Mouse (Mus musculus) T-helper 2 cell (primary cell): ENCODE measurements around the gene Macrod2.

Source experiments
- in situ Hi-C: fragments of 300-600 bp; cut with MboI, MseI; formaldehyde crosslinking; loops from one replicate; pipeline ENCODE4 v1.15.1; 2025; ENCODE audit warnings: high pct_unique_total_duplicates

Macrod2 gene

DNA sequence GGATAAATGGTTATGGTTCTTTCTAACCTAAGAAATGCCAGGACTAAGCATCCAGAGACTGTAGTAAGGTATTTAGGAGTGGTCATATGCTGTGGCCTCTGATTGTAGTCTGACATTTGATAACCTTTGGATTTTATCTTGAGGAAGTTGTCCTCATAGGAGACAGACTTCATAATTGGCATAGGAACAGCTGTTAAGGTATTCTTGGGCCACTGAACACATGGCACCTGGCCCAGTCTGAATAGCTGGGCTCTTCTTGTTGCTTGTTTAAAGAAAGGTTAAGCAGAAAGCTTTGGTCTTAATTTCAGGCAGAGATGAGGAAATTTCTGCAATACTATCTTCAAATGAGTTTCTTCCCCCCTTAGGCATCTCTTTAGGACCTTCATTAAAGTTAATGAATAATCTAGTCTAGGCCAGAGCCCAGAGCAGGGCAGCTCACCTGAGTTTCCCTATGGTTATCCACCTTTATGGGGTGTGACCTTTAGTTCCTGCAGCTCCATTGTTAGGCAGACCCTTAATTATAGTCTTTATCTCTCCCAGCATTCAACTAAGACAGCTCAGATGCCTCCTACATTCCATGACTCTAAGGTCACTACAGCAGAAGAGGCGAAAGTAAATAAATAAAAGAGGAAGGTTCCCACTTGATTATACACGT, 894.1 kb downstream of the Macrod2 start:
- in situ Hi-C loops = no loop called here

DNA sequence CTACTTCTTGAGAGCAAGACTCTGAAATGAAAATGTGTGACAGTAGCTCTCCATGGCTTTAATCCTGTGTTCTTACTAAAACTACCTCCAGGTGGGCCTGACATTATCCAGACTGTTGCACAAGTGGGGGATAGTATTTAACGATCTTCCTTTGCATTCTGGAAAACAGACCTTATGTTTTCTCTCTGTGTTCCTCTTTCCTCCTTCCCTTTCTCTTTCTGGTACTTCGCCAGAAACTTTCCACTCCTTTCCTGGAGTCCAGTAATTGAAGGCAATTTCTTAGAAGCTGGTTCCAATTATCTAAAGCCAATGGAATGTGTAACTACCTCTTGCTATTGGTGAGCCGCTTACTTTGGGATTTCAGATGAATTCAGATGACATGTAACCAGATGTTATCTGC, 897.7 kb downstream of the Macrod2 start:
- in situ Hi-C loops = no loop called here

DNA sequence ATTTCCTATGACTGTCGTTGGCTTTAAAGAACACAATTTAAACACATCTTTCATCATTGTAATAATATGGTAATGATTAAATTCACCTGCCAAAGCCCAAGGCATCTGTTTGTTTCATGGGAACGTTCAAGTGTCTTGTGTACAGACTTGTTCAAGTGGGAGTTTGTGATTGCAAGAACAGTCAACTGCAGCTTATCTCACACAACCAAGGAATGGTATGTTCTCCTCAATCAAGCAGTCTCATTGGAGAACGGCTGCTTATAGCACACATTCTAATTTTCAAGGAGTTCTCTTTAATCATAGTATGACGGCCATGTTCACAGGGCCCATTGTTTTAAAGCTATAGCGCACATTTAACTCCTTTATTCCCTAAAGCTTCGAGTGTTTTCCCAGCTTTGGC, 904.1 kb downstream of the Macrod2 start:
- in situ Hi-C loops = no loop called here

DNA sequence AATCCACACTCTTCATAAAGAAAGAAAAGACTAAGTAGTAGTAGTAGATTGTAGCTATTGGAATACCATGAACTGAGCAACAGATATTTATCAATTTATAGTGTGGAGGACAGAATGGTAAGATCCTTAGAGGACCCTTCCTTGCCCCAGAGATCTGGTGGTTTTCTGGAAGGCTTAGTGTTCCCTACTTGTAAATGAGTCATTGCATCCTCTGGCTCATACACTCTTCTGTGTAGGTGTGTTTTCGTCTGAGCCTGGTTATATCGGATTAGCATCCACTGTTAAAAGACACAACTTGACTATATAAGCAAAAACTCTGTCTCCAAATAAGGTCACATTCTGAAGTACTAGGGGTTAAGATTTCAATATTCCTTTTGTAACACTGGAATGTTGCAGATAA, 905.9 kb downstream of the Macrod2 start:
- in situ Hi-C loops = no loop called here

DNA sequence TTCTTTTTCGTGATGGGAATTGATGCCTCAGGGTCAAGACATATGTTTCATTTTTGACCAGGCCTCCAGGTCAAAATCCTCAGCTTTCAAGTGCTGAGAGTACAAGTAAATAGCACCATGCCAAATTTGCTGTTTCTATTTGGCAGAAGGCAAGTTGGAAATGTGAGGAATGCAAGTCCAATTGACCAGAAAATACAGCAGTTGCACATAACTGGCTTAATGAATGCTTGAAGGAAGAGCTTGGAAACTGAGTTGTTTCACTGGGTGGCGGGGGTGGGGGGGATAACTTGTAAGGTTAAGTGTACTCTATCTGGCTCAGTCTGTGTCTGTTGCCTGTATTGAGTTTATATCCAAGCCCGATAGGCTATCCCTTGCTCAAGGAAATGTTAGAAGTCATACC, 913.3 kb downstream of the Macrod2 start:
- in situ Hi-C loops = no loop called here

DNA sequence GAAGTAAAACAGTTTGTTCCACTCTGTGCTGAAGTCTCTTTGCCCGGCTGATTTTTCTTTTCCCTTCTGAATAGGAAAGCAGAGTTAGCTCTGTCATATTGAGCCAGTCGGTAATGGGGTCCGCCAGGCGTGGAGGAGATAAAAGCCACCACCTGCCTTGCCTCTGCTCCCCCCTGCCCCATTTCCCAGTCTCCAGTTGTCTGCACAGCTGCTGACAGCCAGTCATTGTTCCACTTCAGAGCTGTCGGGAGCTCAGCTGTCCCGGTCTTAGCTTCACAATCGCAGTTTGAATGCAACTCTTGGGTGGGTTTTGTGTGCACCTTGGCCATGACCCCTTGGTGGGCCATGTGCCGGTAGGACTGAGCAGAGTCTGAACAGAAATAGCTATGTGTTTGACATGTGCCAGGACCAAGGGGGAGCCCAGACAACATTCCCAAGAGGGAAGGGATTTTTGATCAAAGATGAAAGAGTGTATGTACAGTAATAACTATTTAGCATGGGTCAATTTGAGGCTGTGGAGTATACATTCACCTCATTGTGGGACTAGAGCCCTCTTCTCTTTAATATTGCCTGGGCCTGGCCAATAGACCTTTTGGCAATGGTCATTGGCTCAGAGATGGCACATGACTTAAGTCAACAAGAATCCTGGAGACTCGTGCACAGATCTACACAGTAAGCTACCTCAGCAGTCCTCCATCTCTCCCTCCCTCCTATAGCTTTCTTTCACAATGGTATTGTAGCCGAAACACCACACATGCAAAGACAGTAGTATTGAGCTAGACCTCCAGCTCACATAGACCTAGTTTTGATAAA, 917.2 kb downstream of the Macrod2 start:
- in situ Hi-C loops = no loop called here

DNA sequence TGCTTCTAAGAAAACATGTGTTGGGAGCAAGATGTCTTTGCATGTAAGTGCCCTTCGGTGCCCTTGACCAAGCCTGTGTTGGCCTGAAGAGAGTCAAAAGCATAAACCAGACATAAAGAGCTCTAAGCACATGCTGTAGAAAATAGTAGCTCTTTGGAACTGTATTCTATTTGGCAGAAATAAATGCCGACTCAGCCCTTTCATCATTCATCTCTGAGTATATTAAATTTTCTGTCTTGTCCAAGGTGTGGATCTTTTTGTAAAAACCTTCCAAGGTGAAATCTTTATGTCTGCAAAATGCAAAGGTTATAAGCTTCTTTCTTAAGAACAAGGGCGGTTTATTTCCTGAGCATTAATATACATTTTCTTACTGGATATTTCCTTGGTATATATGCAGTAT, 920.2 kb downstream of the Macrod2 start:
- in situ Hi-C loops = no loop called here

DNA sequence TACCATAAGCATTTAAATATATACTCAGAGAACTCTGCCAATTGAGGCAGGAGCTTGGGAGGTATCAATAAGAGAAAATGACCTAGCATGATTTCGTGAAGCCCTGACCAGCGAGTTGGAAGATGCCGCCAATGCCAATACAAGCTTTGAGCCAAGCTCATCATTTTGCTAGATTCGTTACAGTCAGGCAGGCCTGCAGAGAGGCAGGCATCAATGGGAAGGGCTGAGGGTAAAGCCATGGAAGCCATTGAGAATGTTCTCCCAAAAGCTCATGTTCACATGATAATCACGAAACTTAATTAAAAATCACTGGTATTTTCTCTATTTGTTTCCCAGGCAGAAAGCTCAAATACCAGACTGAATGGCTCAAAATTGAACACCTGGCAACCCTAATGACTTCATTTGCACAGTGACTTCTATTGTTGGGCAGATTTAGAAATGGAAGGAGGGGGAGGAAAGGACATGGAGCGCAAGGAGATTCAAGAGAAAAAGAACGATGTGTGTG, 928.9 kb downstream of the Macrod2 start:
- in situ Hi-C loops = no loop called here

DNA sequence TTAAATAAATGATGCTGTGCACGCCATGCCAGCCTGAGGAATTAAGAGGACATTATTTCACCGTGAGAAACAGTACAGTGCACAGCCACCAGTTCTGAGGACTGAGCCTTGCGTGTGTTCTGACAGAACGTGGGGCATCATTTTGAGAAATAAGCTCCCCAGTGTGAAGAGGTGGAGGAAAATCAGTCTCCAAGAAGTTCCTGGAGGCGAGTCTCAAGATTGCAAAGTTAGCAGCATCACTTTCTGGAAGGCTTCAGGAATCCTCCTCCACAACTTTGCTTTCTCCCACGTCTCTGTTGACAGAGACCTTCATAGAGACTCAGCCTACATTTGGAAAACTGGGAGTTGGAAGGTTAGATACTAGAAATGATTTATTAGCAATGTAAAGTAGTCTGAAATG, 932.2 kb downstream of the Macrod2 start:
- in situ Hi-C loops = no loop called here

DNA sequence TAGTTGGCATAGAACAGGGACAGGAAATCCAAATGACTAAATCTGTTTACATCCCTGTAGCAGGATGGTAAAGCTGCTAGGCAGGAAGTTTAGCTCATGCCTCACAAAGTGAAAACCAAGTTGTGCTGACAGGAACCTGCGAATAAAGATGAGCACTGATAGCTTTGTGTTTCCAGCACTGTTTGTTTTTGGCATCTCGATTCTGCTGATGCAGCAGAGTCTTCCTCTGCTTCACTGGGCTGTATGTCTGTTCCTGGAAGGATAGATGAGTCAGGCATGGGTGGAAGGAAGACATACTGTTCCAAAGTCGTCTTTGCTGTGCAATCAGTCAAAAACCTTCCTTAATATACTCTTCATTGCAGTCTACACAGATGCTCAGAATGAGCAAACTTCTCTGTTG, 942.6 kb downstream of the Macrod2 start:
- in situ Hi-C loops = no loop called here

DNA sequence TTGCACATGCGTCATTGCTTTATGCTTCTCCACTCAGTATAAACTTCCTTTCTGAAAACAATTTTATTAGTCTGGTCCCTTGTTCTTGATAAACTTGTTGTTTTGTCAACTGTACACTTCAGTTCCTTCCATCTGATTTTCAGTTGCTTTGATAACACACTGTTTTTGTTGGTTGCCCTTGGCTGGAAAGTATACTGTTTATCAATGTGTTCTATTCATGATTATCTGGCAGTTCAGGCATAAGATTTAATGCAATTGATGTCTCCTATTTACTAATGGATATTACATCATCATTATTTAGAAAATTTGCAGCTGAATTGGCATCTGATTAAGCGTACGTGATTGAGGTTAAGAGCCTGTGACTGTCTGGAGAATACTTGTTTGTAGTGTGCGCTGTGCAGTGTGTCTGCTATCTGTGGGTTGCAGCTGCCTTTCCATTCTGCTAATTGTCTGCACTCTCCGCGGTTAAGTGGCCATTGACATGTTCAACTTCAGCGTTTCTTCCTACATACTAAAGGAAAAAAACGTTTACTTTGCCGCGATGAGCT, 949.0 kb downstream of the Macrod2 start:
- in situ Hi-C loops = no loop called here

DNA sequence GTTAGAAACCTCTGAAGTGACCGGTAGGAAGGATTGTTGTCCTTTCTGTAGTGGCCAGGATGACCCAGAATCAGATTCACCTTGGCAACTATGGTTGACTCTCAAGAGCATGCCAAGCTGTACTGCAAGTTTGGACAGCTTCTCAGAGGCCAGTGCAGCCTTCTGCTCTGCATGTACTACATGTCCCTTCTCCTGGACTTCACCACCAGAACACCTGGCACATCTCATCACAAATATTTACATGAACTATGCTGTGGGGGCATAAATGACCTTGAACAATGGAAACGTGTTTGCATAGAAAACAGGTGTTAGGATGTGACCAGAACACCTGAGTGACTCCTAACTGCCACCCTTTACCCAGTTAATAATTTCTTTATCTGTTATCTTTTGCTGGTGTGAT, 957.5 kb downstream of the Macrod2 start:
- in situ Hi-C loops = no loop called here

DNA sequence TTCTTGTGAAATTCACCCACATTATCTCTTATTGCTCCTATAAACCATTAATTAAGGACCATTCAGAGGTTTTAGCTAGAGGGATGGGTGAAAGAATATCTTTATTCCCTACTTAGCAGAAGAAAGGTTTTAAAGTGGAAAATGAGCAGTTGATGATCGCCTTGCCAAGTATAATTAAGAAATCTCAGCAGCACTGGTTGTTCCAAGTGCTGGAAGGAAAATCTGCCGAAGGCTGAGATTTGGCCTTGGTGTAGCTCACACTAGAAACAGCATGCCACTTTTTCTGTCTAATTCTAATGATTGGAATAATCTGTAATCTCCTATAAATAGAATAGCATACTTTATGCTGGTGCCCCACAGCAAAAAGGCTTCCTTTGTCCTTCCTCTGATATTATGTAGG, 993.5 kb downstream of the Macrod2 start:
- in situ Hi-C loops = no loop called here

DNA sequence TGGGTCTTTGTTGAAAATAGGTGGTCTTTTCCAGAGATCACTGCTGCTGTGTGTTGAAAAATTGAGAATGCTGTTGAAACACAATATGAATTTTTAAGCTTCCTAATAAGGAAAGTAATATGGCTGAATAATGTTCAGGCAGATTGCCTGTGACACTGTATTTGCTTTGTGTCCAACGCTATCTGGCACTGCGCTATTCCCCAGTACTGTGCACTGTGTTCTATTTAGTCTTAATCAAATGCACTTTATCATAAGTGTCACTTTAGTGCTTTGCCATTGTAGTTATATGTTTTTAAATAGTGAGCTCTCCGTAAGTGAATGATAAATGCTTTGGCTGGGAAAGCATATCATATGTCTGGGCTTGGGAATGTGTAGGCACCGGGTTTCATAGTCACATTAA, 996.1 kb downstream of the Macrod2 start:
- in situ Hi-C loops = no loop called here

DNA sequence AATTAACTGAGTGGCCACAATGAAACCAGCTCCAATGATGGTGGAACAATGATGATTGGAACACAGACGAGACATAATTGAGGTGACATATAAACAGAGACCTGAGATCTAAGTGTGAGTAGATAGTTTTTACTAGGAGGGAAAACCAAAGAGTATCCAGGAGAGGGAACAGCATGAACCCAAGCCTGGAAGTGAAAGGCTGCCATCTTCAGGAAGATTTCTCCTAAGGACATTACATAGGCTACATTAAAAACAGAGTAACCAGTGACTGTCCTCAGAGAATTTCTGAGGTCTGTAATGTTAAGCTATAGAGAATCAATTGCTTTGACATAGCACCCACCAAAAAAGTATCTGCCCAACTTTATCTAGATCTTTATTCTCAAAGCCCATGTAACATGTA, 999.7 kb downstream of the Macrod2 start:
- in situ Hi-C loops = no loop called here

DNA sequence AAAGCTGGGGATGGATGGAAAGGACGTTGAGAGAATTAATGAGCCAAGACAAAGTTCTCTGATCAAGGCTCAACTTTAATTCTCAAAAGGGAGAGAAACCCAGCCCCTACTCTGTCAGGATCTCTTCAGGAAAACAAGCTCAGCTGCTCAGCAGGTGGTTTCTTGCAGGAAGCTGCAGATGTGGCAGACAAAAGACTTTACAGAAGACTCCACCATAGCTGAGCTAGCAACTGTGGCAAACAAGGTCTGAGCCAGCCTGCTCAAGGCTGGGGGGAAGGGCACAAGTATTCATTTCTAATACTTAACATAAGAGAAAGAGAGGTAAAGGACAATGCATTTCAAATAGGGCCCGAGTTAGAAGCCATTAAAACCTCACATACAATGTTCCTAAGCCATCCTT, 1013.7 kb downstream of the Macrod2 start:
- in situ Hi-C loops = no loop called here

DNA sequence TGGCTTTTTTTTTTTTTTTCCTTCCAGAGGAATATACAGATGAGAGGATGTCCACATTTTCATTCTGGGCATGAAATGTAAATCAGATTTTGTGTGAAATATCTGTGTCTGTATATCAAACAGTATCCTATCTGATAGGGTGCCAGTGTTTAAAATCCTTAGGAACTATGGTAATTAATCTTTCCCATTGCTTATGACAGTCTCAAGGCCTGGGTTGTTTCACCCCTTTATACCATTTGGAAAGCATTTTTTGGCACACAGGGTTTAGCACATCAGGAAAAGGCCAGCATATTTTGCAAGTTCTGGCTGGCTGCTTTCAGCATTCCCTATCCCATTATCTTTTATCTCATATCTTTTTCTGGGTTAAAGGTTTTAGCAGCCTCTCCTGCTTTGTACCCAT, 1021.3 kb downstream of the Macrod2 start:
- in situ Hi-C loops = no loop called here

DNA sequence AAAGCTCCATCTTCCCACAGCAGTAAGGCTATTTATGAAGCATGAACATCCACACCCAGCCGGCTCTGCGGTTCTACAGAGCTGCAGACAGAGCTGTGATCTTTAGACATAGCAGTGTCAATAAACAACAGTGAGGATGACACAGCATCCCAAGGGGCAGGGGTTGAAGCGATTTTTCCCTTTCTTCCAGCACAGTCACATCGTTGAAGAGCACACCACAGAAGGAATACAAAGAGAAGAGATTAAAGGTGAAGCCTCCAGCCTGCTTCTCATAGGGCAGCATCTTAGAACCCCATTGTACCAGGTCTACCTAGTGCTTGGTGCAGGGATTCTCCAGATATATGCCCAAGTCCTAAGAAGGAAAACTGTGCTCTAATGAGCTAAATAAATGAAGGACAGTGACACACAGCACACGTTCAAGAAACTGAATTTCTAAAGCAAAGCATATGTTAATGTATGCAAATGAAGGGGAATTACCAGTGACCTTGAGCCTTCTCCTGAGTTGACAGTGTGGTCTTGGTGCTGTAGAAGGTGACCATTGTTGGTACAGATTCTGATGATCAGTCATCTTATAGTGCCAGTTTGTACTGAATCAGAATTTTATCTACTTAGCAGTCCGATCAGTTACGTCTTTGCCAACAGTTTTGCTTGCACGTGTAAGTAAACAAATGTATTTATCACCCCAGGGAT, 1021.9 kb downstream of the Macrod2 start:
- in situ Hi-C loops = no loop called here

DNA sequence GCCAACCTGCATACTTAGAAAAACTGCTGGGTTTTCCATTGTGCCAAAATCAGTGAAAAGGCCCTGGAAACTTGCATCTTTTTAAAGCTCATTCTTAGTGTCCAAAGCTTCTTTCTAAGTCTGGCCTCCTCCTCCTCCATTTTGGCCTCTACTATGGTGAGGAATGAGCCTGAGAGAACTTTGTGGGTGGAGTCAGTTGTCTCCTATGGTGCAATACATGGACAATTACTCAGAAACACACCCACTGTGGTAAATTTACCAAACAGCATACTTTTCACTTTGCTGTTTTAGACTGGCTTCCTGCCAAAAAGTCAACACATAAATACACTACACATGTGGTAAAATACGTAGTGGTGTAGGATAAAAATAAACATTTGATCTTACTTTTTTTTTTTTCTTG, 1024.7 kb downstream of the Macrod2 start:
- in situ Hi-C loops = no loop called here

DNA sequence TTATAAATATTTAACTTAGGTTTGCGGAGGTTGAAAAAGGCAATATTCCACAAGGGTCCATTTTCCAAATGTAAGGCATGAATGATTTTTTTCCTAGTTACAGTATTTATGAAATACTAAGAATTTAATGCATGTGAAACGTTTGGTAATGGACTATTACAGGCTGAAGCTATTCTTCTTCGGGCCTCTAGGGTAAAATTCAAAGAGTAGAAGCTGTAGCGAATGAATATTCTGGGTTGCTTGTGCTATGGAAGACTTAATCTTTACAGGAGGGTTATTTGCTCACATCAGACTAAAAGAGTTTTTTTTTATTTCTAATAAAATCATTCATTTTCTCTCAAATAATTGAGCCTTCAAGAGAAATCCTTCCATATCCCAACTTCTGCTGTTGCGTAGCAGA, 1039.0 kb downstream of the Macrod2 start:
- in situ Hi-C loops = no loop called here

DNA sequence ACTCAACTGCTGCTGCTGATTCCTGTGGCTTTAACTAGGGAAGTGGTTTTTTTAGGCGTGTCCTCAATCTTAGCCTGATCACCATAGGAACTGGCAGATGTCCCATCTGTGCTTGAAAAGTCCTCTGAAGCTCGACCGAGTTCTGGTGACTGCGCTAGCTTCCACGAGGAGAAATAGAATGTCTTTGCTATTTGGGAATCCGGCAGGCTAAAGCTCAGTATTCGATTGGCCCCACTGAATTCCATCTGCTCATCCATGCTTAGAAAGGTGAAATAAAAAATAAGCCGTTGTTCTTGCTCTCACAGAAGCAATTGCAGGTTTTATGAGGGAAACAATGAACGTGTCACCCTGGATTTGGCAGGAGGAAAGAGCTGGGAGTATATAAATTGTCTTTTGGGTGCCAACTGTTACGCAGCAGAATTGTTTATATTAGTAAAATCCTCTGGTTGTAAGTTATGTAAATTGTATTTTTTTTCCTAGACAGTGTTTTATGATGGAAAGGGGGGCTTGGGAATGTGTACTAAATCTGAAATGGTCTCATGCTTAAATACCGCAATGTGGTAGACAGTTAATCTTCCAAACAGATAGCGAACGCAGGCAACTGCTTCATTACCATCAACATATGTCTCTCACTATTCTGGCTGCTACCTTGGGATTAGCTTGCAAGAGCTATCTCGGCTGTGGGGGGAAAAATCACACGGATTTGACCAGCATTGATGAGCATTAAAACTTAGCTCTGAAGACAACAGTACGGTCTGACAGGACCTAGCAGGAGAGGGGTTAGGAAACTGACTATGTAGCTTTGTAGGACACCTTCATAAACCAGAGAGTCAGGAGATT, 1039.8 kb downstream of the Macrod2 start:
- in situ Hi-C loops = no loop called here

DNA sequence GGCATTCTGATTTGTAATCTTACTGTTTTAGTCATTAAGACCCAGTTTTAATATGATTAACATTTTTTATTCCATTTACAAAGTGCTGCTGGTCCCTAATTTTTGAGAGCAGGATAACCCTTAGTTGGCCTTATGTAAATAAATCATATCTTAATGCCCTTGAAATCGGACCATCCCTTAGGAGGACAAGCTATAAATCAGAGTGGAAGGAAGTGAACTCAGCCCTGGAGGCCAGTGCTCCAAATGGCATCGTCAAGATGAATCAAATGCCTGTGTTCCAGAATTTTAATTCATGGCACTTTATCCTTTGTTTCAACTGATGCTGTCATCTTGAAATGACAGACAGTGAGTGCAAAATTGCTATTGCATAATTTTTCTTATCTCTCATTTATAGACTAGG, 1046.8 kb downstream of the Macrod2 start:
- in situ Hi-C loops = no loop called here
